Mouse (Mus musculus) forebrain, postnatal 0 days (tissue): Measurements from ENCODE around the gene Tmpo. TPM values are rescaled to one million over a fixed set of nuclear protein-coding genes. Genes with fewer than 3 reads are reported as not detected.

Experiments used
- ATAC-seq: fragments of 200-750 bp; cut with Nextera tagmentation; 2 replicates; pipeline ENCODE4 v1.8.0; 2017; ENCODE audit warnings: mild to moderate bottlenecking, moderate library complexity
- DNase-seq: peaks from one replicate; pipeline ENCODE4 v3.0.0-alpha.2; 2015
- H3K27ac ChIP-seq: fragments of 300-500 bp; sonication (generic); 2 replicates; pipeline ENCODE4 v1.5.1; 2014; ENCODE audit warnings: low read depth, mild to moderate bottlenecking, antibody characterized with exemption, low read length, moderate library complexity, mixed read lengths
- H3K27me3 ChIP-seq: fragments of 300-500 bp; sonication (generic); 2 replicates; pipeline ENCODE4 v1.6.1; 2014; ENCODE audit warnings: mild to moderate bottlenecking, low read length, mixed read lengths; ENCODE audit not compliant: insufficient read depth
- H3K36me3 ChIP-seq: fragments of 300-500 bp; sonication (generic); 2 replicates; pipeline ENCODE4 v1.6.1; 2014; ENCODE audit warnings: mild to moderate bottlenecking, moderate library complexity; ENCODE audit not compliant: insufficient read depth
- H3K4me1 ChIP-seq: fragments of 300-500 bp; sonication (generic); 2 replicates; pipeline ENCODE4 v1.6.1; 2014; ENCODE audit warnings: antibody characterized with exemption; ENCODE audit not compliant: insufficient read depth
- H3K4me2 ChIP-seq: fragments of 300-500 bp; sonication (generic); 2 replicates; pipeline ENCODE4 v1.6.1; 2014; ENCODE audit warnings: low read depth, mild to moderate bottlenecking, moderate library complexity
- H3K4me3 ChIP-seq: fragments of 300-500 bp; sonication (generic); 2 replicates; pipeline ENCODE4 v1.5.1; 2014; ENCODE audit warnings: low read depth, low read length, mixed read lengths
- H3K9ac ChIP-seq: fragments of 300-500 bp; sonication (generic); 2 replicates; pipeline ENCODE4 v1.6.1; 2014; ENCODE audit warnings: mild to moderate bottlenecking
- H3K9me3 ChIP-seq: fragments of 300-500 bp; sonication (generic); 2 replicates; pipeline ENCODE4 v1.6.1; 2016; ENCODE audit warnings: low read length
- CTCF ChIP-seq: sonication (generic); IDR thresholded peaks from 2 replicates; pipeline ENCODE4 v1.5.1; 2016; ENCODE audit warnings: antibody characterized with exemption, control low read depth, low read depth
- WGBS: fragments of 180-500 bp; shearing (Covaris S2); extraction: QIAGEN DNeasy Blood & Tissue Kit; methylation state at CpG from one replicate; pipeline ENCODE4 v1.1.7; 2014; 5-methylcytosine and 5-hydroxymethylcytosine counted together
- polyA plus RNA-seq: library from polyadenylated mRNA; unstranded; fragments of >200 nt; fragmentation: Nextera tagmentation; extraction: Ambion mirVana; gene quantifications from 2 replicates; pipeline ENCODE4 v1.2.1, GENCODE M21; 2015
- total RNA-seq: library from RNA; depleted of rRNA; stranded (reverse); fragments of >200 nt; gene quantifications from 2 replicates; pipeline ENCODE4 v1.2.3, GENCODE M21; 2014; rRNA removed

Gene Tmpo
- total and polyA plus RNA-seq, 2 experiments from 2014 or later, result 62.8 to 149 TPM

GRCm38 (mm10) chr10:91116958-91117357 lies 64.2 kb downstream of the Tmpo start:
- no peak overlapping the region for H3K4me3 ChIP-seq
- no peak overlapping the region for H3K4me2 ChIP-seq
- TF ChIP-seq CTCF, result no peak
- ATAC-seq (no peak), DNase-seq (no peak)
- no peak overlapping the region for H3K9ac ChIP-seq
- no peaks in the 10 kb centered on the region for H3K27me3 ChIP-seq
- peaks cover 72% of the 10 kb centered on the region for H3K36me3 ChIP-seq
- no peak overlapping the region for H3K27ac ChIP-seq
- no peaks in the 10 kb centered on the region for H3K9me3 ChIP-seq
- no peaks in the 10 kb centered on the region for H3K4me1 ChIP-seq
- WGBS, result 92% methylated on average over 12 of the region's 12 CpGs

- Histone ChIP-seq H3K27ac (no peak overlapping the region), H3K9ac (no peak overlapping the region), H3K4me2 (no peak overlapping the region), H3K9me3 (peaks cover 8% of the 10 kb centered on the region; the same call in 1 of the 2 replicates), H3K4me1 (no peaks in the 10 kb centered on the region), H3K36me3 (peaks cover 23% of the 10 kb centered on the region), H3K4me3 (no peak overlapping the region), H3K27me3 (no peaks in the 10 kb centered on the region)
- 82% methylated on average over 4 of the region's 4 CpGs for WGBS
- DNase-seq, result no peak
- no peak for TF ChIP-seq CTCF
- ATAC-seq, result no peak
Observed at GRCm38 (mm10) chr10:91109841-91110240, 71.3 kb downstream of the Tmpo start.

- Histone ChIP-seq H3K9ac (no peak overlapping the region), H3K36me3 (no peaks in the 10 kb centered on the region), H3K27me3 (no peaks in the 10 kb centered on the region), H3K4me1 (no peaks in the 10 kb centered on the region), H3K4me3 (no peak overlapping the region), H3K27ac (no peak overlapping the region), H3K9me3 (peaks cover 8% of the 10 kb centered on the region; the same call in 1 of the 2 replicates), H3K4me2 (no peak overlapping the region)
- no peak for TF ChIP-seq CTCF
- DNase-seq (no peak), ATAC-seq (no peak)
- 89% methylated on average over 3 of the region's 3 CpGs for WGBS
Observed at GRCm38 (mm10) chr10:91105981-91106380, 75.1 kb downstream of the Tmpo start.

- no peaks in the 10 kb centered on the region for H3K27me3 ChIP-seq
- TF ChIP-seq CTCF, result no peak
- ATAC-seq (no peak), DNase-seq (no peak)
- no peak overlapping the region for H3K27ac ChIP-seq
- H3K9ac ChIP-seq, result no peak overlapping the region
- no peak overlapping the region for H3K4me2 ChIP-seq
- no peaks in the 10 kb centered on the region for H3K36me3 ChIP-seq
- no peaks in the 10 kb centered on the region for H3K9me3 ChIP-seq
- WGBS, result 90% methylated on average over 14 of the region's 14 CpGs
- H3K4me3 ChIP-seq, result no peak overlapping the region
- H3K4me1 ChIP-seq, result no peaks in the 10 kb centered on the region
Observed at GRCm38 (mm10) chr10:91102799-91103590, 78.1 kb downstream of the Tmpo start.

GRCm38 (mm10) chr10:91101936-91102335 lies 79.2 kb downstream of the Tmpo start:
- ATAC-seq (no peak), DNase-seq (no peak)
- H3K9ac ChIP-seq, result no peak overlapping the region
- H3K36me3 ChIP-seq, result no peaks in the 10 kb centered on the region
- H3K27me3 ChIP-seq, result no peaks in the 10 kb centered on the region
- no peak overlapping the region for H3K4me2 ChIP-seq
- H3K9me3 ChIP-seq, result no peaks in the 10 kb centered on the region
- no peak overlapping the region for H3K4me3 ChIP-seq
- no peak overlapping the region for H3K27ac ChIP-seq
- TF ChIP-seq CTCF, result no peak
- H3K4me1 ChIP-seq, result no peaks in the 10 kb centered on the region
- 96% methylated on average over 25 of the region's 25 CpGs for WGBS

- no peaks in the 10 kb centered on the region for H3K27me3 ChIP-seq
- no peak for TF ChIP-seq CTCF
- H3K9ac ChIP-seq, result no peak overlapping the region
- H3K4me3 ChIP-seq, result no peak overlapping the region
- no peak for ATAC-seq
- 91% methylated on average over 1 of the region's 1 CpGs for WGBS
- H3K9me3 ChIP-seq, result no peaks in the 10 kb centered on the region
- H3K4me2 ChIP-seq, result no peak overlapping the region
- no peak for DNase-seq
- no peak overlapping the region for H3K27ac ChIP-seq
- H3K36me3 ChIP-seq, result no peaks in the 10 kb centered on the region
- H3K4me1 ChIP-seq, result no peaks in the 10 kb centered on the region
Observed at GRCm38 (mm10) chr10:91100101-91100500, 81.0 kb downstream of the Tmpo start.

- Histone ChIP-seq H3K9ac (no peak overlapping the region), H3K4me3 (no peak overlapping the region), H3K27ac (no peak overlapping the region), H3K27me3 (no peaks in the 10 kb centered on the region), H3K4me2 (no peak overlapping the region), H3K36me3 (peaks cover 7% of the 10 kb centered on the region), H3K4me1 (no peaks in the 10 kb centered on the region), H3K9me3 (no peaks in the 10 kb centered on the region)
- WGBS, result 95% methylated on average over 8 of the region's 8 CpGs
- no peak for TF ChIP-seq CTCF
- ATAC-seq (no peak), DNase-seq (no peak)
Observed at GRCm38 (mm10) chr10:91098056-91098455, 83.1 kb downstream of the Tmpo start.

Other genes with a start within 250 kb of the Tmpo start
- gene Apaf1, start 98.5 kb downstream of the Tmpo start, total RNA-seq, result 33.4 and 45.7 TPM in 2 replicates
- gene Apaf1, start 98.5 kb downstream of the Tmpo start, polyA plus RNA-seq, result 15.3 and 16.7 TPM in 2 replicates
- 13.1 and 16.3 TPM in 2 replicates for gene Ikbip, start 98.4 kb downstream of the Tmpo start, total RNA-seq
- gene Ikbip, start 98.4 kb downstream of the Tmpo start, polyA plus RNA-seq, result 8.6 and 13.2 TPM in 2 replicates
- 321 and 336 TPM in 2 replicates for gene Slc25a3, start 57.3 kb downstream of the Tmpo start, total RNA-seq
- 529 and 607 TPM in 2 replicates for gene Slc25a3, start 57.3 kb downstream of the Tmpo start, polyA plus RNA-seq